Mouse (Mus musculus): Measurements from ENCODE around the gene Def8. TPM values are rescaled to one million over a fixed set of nuclear protein-coding genes. Genes with fewer than 3 reads are reported as not detected.
A peak's percentile ranks its signal among the peaks of the same experiment; 100 is the strongest.

Gene Def8
- total and polyA plus RNA-seq, 2 experiments from 2014 or later, result 30.9 to 91.5 TPM

DNA sequence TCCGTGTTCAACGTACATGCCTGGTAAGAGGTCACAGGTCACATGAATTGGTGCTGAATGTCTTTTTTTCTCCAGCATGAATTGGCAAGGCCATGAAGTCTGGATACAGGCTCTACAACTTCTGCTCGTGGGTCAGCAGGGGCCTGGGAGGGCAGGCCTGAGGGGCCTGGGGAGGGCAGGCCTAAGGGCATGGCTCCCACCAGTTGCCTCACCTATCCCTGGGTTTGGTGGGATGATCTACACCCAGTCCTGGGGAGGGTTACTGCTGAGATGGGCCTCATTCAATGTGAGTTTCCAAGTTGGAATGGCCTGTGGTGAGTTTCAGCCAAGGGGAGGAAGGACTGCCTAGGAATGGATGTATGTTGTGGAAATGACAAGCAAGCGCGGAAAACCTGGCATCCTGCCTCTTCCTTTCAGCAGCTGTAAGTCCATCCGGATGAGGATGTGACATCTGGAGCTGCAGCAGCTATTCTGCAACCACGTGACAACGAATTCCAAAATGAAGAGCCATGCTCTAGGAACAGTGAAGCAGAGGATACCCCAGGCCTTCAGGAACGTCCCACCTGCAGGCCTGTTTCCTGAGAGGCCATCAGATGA, 20.5 kb upstream of the Def8 start:
- H3K27ac ChIP-seq (ENCODE audit: low read depth), result peak overlapping the region; percentile 33; the same call in 1 of the 2 replicates
- H3K4me2 ChIP-seq (ENCODE audit: low read depth, low read length), result no peak overlapping the region
- no peak; the same call in 1 of the 2 replicates for ATAC-seq (ENCODE audit: insufficient read depth, low read depth)
- 67% methylated on average over 9 of the region's 9 CpGs for WGBS
- no peak overlapping the region for H3K4me3 ChIP-seq (ENCODE audit: low read depth, low read length)
- no peaks in the 10 kb centered on the region for H3K4me1 ChIP-seq (ENCODE audit: control insufficient read depth, insufficient read depth)
- H3K27me3 ChIP-seq (ENCODE audit: control insufficient read depth, insufficient read depth, low read length), result no peaks in the 10 kb centered on the region
- no peaks in the 10 kb centered on the region for H3K9me3 ChIP-seq (replicated peaks; ENCODE audit: control insufficient read depth, low read length)
- no peak overlapping the region for H3K9ac ChIP-seq (replicated peaks; ENCODE audit: low read depth, low read length)
- H3K36me3 ChIP-seq (replicated peaks; ENCODE audit: control insufficient read depth, insufficient read depth, low read length), result peaks cover 56% of the 10 kb centered on the region
- DNase-seq (ENCODE audit: low spot score), result no peak
- TF ChIP-seq CTCF (IDR thresholded peaks at IDR 0.05; ENCODE audit: low read depth), result no peak
- TF ChIP-seq EP300 (IDR thresholded peaks at IDR 0.05; ENCODE audit: low read depth), result no peak

DNA sequence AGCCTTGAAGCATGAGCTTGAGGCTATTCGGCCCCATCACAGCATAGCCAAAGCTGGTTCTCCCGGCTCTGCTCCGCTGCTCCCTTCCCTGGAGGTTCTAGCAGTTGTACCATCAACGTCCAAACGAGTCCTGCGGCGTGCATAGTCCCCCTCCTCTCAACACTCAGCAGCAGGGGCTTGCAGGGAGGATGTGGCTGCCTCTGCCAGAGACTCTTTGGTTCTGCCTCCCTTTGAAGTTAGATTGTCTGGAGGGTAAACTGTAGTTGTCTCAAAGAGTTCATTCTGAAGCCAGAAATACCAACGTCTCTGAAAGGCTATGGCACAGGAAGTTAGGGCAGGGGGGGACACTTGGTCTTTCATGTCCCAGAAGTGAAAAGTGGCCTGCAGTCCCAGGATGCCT, 18.8 kb upstream of the Def8 start:
- Histone ChIP-seq H3K27ac (ENCODE audit: low read depth) (no peak overlapping the region; the same call in 1 of the 2 replicates), H3K9ac (replicated peaks; ENCODE audit: low read depth, low read length) (no peak overlapping the region), H3K4me3 (ENCODE audit: low read depth, low read length) (no peak overlapping the region), H3K9me3 (replicated peaks; ENCODE audit: control insufficient read depth, low read length) (no peaks in the 10 kb centered on the region), H3K36me3 (replicated peaks; ENCODE audit: control insufficient read depth, insufficient read depth, low read length) (peaks cover 39% of the 10 kb centered on the region), H3K27me3 (ENCODE audit: control insufficient read depth, insufficient read depth, low read length) (no peaks in the 10 kb centered on the region), H3K4me1 (ENCODE audit: control insufficient read depth, insufficient read depth) (peaks cover 10% of the 10 kb centered on the region), H3K4me2 (ENCODE audit: low read depth, low read length) (no peak overlapping the region)
- ATAC-seq (ENCODE audit: insufficient read depth, low read depth) (no peak), DNase-seq (ENCODE audit: low spot score) (no peak)
- WGBS, result 46% methylated on average over 8 of the region's 8 CpGs
- no peak for TF ChIP-seq EP300 (IDR thresholded peaks at IDR 0.05; ENCODE audit: low read depth)
- TF ChIP-seq CTCF (IDR thresholded peaks at IDR 0.05; ENCODE audit: low read depth), result no peak

DNA sequence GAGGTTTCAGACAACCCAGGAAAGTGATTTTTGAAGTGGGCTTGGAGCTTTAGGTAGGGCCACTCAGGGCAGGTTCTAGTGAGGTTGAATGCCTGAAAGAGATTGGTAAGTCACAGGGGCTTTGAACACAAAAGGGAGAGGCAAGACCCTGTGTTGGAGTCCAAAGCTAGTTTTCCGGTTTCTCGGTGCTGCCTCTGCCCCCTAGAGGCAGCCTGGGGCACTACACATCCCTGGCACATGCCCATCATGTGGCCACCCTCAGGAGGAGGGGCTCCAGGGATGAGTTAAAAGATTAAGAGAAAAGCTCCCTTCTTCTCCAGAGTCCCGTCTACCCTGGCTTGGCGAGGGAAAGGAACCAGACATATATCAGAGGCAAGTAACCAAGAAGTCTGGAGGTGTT, 16.5 kb upstream of the Def8 start, which contains the start of gene Mc1r:
TSS of gene Mc1r (plus strand) at position 322 of the 400 bp plus-strand sequence.
- 11% methylated on average over 4 of the region's 4 CpGs for WGBS
- no peak for ATAC-seq (ENCODE audit: insufficient read depth, low read depth)
- H3K4me1 ChIP-seq (ENCODE audit: control insufficient read depth, insufficient read depth), result peaks cover 20% of the 10 kb centered on the region

DNA sequence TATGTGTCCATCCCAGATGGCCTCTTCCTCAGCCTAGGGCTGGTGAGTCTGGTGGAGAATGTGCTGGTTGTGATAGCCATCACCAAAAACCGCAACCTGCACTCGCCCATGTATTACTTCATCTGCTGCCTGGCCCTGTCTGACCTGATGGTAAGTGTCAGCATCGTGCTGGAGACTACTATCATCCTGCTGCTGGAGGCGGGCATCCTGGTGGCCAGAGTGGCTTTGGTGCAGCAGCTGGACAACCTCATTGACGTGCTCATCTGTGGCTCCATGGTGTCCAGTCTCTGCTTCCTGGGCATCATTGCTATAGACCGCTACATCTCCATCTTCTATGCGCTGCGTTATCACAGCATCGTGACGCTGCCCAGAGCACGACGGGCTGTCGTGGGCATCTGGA, 15.7 kb upstream of the Def8 start:
- Histone ChIP-seq H3K9me3 (replicated peaks; ENCODE audit: control insufficient read depth, low read length) (no peaks in the 10 kb centered on the region), H3K4me1 (ENCODE audit: control insufficient read depth, insufficient read depth) (peaks cover 20% of the 10 kb centered on the region), H3K36me3 (replicated peaks; ENCODE audit: control insufficient read depth, insufficient read depth, low read length) (peaks cover 8% of the 10 kb centered on the region), H3K27me3 (ENCODE audit: control insufficient read depth, insufficient read depth, low read length) (peaks cover 27% of the 10 kb centered on the region), H3K4me2 (ENCODE audit: low read depth, low read length) (no peak overlapping the region), H3K9ac (replicated peaks; ENCODE audit: low read depth, low read length) (no peak overlapping the region), H3K4me3 (ENCODE audit: low read depth, low read length) (no peak overlapping the region), H3K27ac (ENCODE audit: low read depth) (no peak overlapping the region)
- DNase-seq (ENCODE audit: low spot score) (no peak), ATAC-seq (ENCODE audit: insufficient read depth, low read depth) (no peak)
- no peak for TF ChIP-seq CTCF (IDR thresholded peaks at IDR 0.05; ENCODE audit: low read depth)
- TF ChIP-seq EP300 (IDR thresholded peaks at IDR 0.05; ENCODE audit: low read depth), result no peak
- WGBS, result 81% methylated on average over 13 of the region's 13 CpGs

More for the DNA sequence above, 16.5 kb upstream of the Def8 start, which contains the start of gene Mc1r:
- H3K4me2 ChIP-seq (ENCODE audit: low read depth, low read length), result no peak within 1 kb of the TSS
- peaks cover 18% of the 10 kb centered on the region for H3K27me3 ChIP-seq (ENCODE audit: control insufficient read depth, insufficient read depth, low read length)
- DNase-seq (ENCODE audit: low spot score), result peak; percentile 52
- TF ChIP-seq EP300 (IDR thresholded peaks at IDR 0.05; ENCODE audit: low read depth) (no peak), CTCF (IDR thresholded peaks at IDR 0.05; ENCODE audit: low read depth) (peak; percentile 68)
- no peak within 1 kb of the TSS for H3K4me3 ChIP-seq (ENCODE audit: low read depth, low read length)
- no peak within 1 kb of the TSS for H3K27ac ChIP-seq (ENCODE audit: low read depth)
- H3K36me3 ChIP-seq (replicated peaks; ENCODE audit: control insufficient read depth, insufficient read depth, low read length), result peaks cover 17% of the 10 kb centered on the region
- no peak within 1 kb of the TSS for H3K9ac ChIP-seq (replicated peaks; ENCODE audit: low read depth, low read length)
- H3K9me3 ChIP-seq (replicated peaks; ENCODE audit: control insufficient read depth, low read length), result no peaks in the 10 kb centered on the region

DNA sequence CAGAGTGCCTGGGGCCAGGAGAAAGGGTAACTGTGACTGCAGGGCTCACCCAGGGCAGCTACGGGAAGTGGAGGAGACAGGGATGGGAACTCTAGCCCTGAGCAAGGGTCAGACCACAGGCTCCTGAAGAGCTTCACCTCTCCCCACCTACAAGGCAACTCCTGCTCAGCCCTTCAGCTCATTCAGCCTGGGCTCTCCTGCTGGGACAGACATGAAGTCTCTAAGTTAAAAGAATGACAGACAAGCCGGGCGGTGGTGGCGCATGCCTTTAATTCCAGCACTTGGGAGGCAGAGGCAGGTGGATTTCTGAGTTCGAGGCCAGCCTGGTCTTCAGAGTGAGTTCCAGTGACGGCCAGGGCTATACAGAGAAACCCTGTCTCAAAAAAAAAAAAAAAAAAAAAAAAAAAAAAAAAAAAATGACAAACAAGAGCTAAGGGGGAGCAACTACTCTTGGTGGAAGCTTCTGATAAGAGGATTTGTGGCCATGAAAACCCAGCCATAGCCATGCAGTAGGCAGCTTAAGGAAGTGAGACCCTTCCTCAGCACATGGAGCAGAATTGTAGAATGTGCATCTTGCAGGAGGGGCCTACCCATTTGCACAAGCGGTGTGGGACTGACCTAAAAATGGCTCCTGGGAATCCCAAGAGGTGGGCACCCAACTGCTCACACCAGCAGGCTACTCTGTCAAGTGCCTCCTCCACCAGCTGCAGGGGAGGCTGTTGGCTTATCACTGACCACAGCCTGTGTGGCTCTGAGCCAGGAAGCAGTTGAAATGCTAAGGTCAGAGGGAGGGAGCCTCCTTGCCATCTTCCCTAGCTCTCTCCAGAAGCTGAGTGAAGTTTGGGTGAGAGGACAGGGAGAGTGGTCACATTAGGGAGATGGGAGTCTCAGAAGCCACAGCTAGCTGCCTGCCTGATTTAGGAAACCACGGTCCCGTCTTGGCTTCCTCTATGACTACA, 14.5 kb upstream of the Def8 start:
- Histone ChIP-seq H3K36me3 (replicated peaks; ENCODE audit: control insufficient read depth, insufficient read depth, low read length) (no peaks in the 10 kb centered on the region), H3K27me3 (ENCODE audit: control insufficient read depth, insufficient read depth, low read length) (peaks cover 39% of the 10 kb centered on the region), H3K4me3 (ENCODE audit: low read depth, low read length) (no peak overlapping the region), H3K9ac (replicated peaks; ENCODE audit: low read depth, low read length) (no peak overlapping the region), H3K27ac (ENCODE audit: low read depth) (no peak overlapping the region), H3K4me2 (ENCODE audit: low read depth, low read length) (no peak overlapping the region), H3K9me3 (replicated peaks; ENCODE audit: control insufficient read depth, low read length) (no peaks in the 10 kb centered on the region), H3K4me1 (ENCODE audit: control insufficient read depth, insufficient read depth) (peaks cover 20% of the 10 kb centered on the region)
- DNase-seq (ENCODE audit: low spot score) (no peak), ATAC-seq (ENCODE audit: insufficient read depth, low read depth) (no peak)
- TF ChIP-seq EP300 (IDR thresholded peaks at IDR 0.05; ENCODE audit: low read depth) (no peak), CTCF (IDR thresholded peaks at IDR 0.05; ENCODE audit: low read depth) (no peak)
- 47% methylated on average over 9 of the region's 9 CpGs for WGBS
